Mouse (Mus musculus) MEL (cell line): ENCODE measurements around the gene Spaca7.

Experiments used
- CHD1 ChIP-seq: IDR thresholded peaks from 2 replicates; pipeline ENCODE4 v1.6.1; 2012; ENCODE audit warnings: low read depth, mild to moderate bottlenecking, inconsistent platforms, low read length, improper control_type of control experiment
- CTCF ChIP-seq, 3 experiments: IDR thresholded peaks in 2 of 3; conservative IDR thresholded peaks in 1 of 3; 2 replicates each; pipeline ENCODE4 v1.5.1; 2011 to 2012; ENCODE audit warnings: low read length in 3 of 3, low read depth in 2 of 3, mild to moderate bottlenecking in 2 of 3, improper control_type of control experiment in 1 of 3, inconsistent platforms in 1 of 3, mixed read lengths in 1 of 3, moderate library complexity in 1 of 3; ENCODE audit not compliant: control insufficient read depth in 1 of 3, insufficient read depth in 1 of 3, poor library complexity in 1 of 3, severe bottlenecking in 1 of 3
- GATA1 ChIP-seq: IDR thresholded peaks from 2 replicates; pipeline ENCODE4 v1.6.1; 2011; ENCODE audit warnings: low read depth, low read length, improper control_type of control experiment

GRCm38 (mm10) chr8:12646536-12646935 lies 73.7 kb downstream of the Spaca7 start:
- TF ChIP-seq GATA1 (no peak), CTCF (IDR thresholded peaks at IDR 0.05 in 2 of 3, conservative IDR thresholded peaks at IDR 0.05 in 1 of 3; ENCODE audit: control insufficient read depth in 1 of 3, insufficient read depth in 1 of 3, low read depth in 2 of 3, low read length in 3 of 3, poor library complexity in 1 of 3, severe bottlenecking in 1 of 3) (no peak), CHD1 (no peak)
